Mouse (Mus musculus): ENCODE results near the gene Tanc2.

Tanc2 gene

DNA sequence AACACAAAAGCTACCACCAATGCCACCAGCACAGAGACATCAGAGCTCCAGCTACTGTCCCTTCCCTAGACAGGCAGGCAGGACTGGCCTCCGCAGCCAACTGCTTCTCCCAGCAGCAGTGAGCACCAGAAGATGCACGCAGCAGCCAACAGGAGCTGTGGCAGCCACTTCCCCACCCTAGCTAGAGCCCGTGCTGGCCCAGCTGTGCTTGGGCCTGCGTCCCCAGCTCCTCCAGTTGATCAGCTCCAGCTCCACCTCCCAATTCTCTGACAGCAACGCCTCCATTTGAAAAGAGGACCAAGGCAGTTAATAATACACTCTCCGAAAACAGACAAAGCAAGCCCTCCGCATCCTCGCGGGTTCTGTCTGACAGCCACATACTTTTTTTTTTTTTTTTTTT lies 349.0 kb downstream of the Tanc2 start:
- WGBS = 50% methylated on average over 9 of the region's 9 CpGs

DNA sequence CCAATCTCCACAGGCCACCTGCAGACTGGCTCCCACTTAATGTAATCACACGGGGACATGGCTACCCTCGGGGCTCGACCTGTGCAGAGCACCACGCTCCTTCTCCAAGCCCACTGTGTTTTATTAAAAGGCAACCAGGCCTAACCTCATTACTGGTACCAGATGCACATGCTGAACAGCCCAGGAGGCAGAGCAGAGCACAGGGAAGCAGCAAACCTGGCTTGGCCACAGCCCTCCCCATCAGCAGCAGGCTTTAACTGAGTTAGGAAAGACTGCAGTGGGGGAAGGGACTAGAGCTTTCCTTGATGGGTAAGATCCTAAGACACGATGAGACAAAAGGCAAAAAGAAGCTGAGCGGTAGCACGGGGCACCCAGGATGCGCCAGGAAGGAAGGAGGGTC lies 352.2 kb downstream of the Tanc2 start:
- 83% methylated on average over 8 of the region's 8 CpGs for WGBS

DNA sequence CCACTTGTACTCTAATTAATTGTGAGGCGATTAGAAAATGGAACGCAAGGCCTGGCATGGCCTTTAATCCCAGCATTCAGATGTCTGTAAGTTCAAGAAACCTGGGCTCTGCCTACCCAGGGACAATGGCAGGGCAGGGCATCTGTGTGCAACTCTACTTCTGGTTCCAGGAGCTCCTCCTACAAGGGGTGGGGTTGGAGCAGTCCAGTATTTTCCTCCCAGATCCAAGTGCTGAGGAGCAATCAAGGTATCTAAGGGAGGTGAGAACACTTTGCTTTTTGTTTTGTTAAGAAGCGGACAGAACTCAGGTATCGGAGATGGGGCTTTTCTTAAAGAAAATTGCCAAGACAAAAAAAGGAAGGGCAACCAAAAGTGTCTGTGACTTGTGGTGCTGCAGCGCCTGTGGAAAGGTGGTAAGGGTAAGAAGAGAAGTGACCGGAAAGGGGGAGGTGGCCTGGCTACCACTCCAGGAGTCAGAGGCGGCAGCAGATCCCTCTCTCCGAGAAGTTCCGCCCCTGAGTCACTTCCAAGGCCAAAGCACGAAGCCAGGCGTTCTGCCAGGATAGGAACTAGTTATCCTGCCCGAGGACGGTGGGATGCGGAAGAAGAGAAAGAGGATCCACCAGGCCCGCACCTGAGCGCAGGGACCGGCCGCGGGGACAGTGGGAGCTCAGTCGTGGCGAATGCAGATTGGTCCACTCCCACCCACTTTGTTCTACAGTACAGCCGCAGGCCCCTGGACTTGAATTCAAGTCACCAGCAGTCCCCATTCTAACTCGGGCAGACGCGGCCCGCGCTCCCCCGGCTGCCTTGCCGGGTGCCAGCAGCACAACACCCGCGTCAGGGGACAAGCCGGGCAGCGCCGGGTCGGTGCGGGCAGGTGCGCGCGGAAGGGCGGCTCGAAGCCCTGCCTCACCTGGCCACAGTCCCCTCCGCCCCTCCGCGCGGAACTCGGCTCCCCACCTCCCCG lies 353.6 kb downstream of the Tanc2 start:
- 7% methylated on average over 46 of the region's 47 CpGs for WGBS

DNA sequence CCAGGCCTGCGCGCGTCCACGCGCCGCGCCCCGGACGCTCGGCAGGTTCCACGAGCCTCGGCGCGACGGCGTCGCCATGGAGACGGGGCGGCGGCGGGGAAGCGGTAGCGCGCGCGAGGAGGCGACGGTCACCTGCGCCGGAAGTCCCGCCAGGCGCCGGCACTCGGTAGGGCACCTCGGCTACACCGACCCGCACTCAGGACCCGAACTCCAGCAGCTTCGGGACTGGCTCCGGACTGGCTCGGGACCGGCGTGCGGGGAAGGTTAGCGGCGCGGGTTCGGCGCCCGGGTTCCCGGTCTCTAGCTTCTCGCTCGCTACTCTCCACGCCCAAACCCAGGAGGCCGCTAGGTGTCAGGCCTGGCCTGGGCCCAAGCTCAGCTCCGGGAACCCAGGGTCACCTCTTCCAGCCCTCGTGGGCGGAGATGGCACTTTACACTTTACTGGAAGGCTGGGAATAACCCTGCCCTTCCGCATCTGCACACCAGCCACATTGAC lies 354.4 kb downstream of the Tanc2 start:
- WGBS = under 1% methylated on average over 59 of the region's 59 CpGs

DNA sequence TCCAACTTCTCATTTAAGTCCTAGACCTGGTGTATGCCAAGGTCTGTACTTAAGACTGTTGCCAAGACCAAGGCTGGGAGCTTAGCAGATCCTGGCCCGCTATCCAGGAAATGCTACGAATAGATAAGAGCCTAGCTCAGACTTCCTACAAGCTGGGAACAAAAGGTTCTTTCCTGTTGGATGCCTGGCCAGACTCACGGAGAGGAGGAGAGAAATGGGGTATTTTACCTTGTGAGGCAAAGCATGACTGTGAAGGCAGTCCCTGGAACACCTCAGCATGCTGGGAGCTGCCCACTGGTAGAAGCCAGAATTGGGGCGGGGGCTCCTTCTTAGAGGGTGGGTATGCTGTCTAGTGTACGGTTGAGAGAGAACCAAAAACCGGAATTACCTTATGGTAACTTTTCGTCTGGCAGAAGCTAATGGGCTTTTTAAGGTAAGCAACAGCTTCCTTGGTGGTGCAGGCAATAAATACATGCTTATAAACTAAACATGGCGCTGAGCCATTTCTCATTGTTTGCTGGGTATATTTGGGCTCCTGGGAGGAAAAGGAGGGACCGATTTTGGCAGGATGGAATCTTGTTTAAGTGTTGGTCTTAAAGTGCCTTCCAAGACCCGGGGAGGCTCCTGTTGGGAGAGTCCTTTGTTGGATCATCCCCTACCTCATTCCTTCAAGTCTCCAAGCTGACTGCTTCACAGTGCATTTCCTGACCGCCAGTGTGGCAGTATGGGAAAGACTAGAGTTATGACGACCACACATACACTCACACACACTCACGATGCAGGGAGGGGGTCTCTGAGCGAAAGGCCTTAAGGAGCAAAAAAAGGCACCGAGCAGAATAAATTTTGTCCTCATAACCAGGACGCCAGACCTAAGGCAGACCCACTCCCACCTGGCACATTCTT lies 355.2 kb downstream of the Tanc2 start:
- WGBS = 60% methylated on average over 16 of the region's 16 CpGs

DNA sequence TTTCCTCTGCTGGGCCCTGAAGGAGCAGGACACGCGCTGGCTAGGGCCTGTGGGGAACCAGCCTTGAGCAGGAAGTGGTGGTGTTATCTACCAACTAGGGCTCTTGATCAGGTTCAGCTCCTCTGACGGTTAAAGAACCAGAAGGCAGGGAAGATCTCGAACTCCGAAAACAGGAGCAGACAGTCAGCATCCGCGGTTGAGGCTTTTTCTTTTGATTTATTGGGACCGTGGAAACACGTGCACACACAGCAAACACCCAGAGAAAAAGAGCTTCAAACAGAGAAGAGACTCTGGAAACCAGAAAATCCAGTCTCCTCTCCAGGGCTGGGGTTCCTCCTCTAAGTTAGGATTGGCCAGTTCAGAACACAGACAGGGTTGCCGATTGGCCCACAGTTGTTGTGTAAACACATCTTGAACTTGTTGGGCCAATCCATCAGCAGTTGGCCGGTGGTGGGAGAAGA lies 356.9 kb downstream of the Tanc2 start:
- WGBS = 76% methylated on average over 11 of the region's 11 CpGs

DNA sequence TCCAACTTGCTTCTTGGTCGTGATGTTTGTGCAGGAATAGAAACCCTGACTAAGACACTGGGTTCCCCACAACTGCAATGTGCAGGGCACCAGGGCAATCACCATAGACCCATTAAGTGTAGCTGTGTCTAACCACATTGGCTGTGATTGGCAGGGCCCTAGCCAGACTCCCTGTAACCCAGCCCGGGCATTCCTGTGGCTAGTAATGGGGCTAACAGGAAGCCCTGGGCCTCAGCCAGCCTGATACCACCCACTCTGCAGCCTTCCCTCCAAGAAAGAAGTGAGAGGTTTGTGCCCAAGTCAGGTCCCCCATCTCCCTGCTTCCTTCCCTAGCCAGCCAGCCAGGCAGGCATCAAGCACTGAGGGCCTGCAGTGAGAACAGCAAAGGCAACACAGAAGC lies 358.5 kb downstream of the Tanc2 start:
- 52% methylated on average over 2 of the region's 2 CpGs for WGBS

DNA sequence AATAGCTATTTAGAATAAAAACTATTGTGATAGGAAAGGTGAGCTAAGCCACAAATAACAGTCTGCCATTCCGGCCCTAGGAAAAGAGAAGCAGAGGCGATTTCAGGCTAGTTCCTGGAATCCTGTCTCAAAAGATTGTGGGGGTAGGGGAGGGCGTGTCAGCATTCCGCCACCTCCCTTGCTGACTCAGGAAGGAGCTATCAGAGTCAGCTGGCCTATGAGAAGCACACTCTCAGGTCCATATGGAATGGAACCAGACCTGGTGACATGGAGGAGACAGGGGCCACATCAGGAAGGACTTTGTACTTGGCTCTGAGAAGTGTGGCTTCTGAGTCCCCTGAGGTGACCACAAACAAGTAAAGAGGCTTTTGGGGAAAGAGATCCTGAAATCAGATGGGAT lies 360.7 kb downstream of the Tanc2 start:
- 83% methylated on average over 4 of the region's 4 CpGs for WGBS

DNA sequence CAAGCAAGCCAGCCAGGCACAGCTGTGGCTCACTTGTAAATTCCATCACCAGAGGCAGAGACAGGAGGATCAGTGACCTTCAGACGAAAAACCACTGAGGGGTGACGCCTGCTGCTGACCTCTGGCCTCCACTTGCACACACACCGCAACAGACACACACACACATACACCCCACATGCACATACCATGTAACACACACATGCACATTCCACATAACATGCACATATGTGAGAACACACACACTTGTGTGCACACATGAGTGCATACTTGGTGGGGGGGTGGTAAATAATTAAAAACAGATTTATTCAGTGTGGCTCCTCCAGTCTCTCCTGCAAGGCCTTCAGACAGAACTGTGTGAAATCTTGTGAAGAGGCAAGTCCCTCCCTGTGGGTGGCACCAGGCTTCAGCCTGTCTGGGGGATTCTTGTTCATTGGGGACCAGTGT lies 361.8 kb downstream of the Tanc2 start:
- 84% methylated on average over 3 of the region's 3 CpGs for WGBS

DNA sequence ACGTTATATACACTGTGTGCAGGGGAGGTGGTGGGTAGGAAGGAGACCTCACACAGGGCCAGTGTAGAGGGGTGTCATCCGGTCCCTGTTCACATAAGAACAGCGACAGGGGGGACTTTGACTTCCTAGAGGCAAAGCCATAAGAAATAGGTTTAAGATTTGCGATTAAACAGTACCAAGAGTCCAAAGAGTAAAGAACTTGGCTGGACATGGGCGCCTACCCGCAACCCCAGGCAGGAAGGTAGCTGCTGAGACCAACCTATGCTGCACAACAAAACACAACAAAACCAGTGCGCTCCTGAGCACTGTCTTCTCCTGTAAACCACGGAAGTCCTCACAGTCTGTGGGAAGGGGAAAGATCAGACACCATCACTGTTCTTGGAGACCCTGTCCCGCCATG lies 362.3 kb downstream of the Tanc2 start:
- 93% methylated on average over 9 of the region's 9 CpGs for WGBS

DNA sequence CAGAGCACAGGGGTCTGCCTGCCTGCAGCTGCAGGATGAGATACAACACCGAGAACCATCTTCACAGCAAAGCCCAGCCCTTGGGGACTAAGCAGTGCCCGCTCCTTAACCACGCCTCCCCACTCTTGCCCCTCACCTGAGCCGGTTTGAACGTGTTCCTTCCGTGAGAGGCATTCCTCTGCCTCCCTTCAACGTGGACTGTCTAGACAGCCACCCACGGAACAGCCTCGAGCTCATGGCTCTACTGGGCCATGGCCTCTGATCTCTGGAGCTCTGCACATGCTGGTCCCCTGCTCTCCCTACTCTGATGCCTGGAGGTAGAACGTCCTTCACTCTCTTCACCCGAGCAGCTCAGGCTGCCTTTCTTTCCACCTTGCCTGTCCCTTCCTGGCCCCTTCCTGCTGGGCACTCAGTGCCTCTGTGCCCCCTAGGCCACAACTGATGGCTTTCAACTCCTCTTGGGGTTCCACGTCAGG lies 363.2 kb downstream of the Tanc2 start, which contains the start of gene Cyb561:
Cyb561 (minus strand) TSS at position 426 of the 476 bp plus-strand sequence.
- 88% methylated on average over 12 of the region's 12 CpGs for WGBS

DNA sequence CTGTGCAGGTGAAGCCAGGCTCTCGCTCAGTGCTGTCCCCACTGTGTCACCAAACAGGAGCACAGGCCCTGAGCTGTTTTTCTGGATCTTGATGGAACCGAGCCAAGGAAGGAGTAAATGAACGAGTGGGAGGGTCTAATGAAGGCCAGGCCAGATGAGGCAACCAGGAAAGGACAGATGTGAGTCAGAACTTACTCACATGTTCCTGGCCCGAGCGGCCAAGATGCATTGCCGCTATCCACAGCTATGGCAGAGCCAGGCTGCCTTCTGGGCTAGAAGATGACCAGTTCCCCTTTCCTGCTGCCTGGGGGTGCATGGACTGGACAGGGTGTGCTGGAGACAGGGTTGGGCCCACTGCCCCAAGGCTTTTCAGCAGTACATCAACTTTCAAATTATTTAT lies 363.6 kb downstream of the Tanc2 start:
- 69% methylated on average over 6 of the region's 6 CpGs for WGBS

DNA sequence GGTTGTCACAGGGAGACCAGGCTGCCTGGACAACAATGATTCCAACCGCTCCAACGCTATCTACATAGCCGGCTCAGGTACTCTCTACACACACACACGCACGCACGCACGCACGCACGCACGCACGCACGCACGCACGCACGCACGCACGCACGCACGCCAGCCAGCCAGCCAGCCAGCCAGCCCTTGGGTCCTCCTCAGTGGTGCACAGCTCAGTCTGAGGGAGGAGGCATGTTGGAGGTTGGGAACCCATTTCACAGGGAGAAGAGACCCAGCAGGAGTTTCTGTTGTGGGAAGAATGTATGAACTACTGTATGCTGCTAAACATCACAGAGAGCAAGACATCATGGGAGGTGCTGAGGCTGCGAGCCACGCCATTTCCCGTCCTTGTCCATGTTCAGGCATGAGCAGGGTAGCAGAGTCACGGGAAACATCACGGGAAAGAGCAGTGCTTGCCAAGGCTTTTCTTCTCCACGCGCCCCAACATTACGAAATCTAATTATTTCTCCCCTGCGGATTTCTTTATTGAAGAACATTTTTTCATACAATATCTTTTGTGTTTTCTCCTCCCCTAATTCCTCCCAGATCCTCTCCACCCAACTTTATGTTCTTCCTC lies 366.1 kb downstream of the Tanc2 start:
- 87% methylated on average over 28 of the region's 28 CpGs for WGBS

DNA sequence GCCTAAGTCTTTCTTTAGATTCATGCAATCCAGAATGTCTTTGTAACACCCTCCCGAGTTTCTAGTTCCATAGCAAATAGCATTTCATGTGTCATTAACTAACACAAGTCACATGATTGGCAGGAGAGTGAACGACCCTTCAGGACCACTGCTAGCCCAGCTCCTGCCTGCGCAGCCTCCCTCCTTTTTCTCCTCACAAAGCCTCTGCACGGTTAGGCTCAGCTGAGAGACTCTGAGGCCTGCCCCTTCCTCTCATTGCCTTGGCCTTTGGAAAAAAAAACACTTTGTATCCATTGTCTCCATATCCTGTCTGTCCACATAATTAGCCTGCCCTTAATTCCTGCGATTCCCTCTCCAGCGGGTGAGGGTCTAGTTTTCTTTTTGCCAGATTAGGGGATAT lies 367.7 kb downstream of the Tanc2 start:
- WGBS = 65% methylated on average over 6 of the region's 6 CpGs

DNA sequence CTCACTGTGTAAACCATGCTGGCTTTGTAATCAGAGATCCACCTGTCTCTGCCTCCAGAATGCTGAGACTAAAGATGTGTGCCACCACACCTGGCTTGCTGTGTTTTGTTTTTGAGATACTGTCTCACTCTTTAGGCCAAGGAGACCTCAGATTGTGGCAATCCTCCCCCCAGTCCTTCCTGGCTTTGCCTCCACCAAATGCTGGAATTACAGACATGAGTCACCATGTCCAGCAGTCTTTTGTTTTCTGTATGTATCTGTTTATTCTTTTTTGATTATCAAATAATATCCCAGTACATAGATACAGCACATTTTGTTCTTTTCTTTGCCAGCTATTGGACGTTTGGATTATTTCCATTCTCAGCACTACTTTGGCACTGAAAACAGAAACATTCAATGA lies 368.8 kb downstream of the Tanc2 start:
- WGBS = 52% methylated on average over 1 of the region's 1 CpGs

DNA sequence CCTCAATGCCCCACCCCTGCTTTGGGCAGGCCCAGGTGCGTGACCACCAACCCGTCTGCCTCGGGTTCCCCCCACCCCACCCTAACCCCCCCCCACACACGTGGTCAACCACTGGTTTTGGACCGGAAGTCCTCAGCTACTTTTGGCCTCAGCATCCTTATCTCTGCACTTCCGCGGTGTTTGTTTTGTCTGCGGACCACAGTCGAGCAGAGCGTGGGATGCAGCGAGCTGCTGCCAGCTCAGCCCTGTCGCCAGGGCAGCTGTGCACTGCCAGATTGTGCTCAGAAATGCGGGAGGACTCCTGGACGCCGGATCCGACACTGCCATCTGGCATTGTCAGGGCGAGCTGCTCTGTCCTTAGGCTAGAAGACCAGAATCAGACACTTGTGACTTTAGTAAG lies 369.6 kb downstream of the Tanc2 start:
- WGBS = 24% methylated on average over 17 of the region's 17 CpGs

DNA sequence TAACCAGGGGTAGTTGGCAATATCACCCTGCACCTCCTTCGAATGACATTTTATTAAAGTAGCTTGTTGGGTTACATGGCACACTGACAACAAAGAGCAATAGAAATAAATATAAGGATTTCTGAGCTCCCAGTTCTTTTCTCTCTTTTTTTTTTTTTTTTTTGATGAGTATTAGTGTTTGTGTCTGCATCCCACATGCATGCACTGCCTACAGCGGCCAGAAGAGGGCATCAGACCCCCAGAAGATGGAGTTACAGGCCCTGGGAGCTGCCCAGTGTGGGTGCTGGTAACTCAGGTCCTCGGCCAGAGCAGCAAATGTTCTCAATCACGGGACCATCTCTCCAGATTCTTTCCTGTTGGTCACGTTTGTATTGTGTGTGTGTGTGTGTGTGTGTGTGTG lies 374.9 kb downstream of the Tanc2 start:
- 72% methylated on average over 5 of the region's 5 CpGs for WGBS

DNA sequence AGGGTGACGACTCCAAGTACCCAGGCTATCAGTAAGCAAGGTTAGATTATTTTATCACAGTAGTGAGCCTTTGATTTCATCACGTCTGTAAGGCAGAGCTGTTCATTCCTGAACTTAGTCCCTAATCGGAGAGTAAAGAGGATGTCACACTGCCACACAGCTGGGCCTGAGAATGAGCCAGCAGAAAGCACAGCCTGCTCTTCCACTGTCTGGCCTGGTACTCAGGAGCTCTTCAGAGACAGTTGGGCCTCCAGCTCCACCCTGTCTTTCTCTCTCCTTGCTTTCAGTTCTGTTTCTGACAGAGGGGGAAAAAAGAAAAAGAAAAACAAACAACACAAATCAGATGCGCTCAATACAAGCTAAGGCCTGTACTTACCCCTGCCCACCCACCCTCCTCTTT lies 376.5 kb downstream of the Tanc2 start:
- WGBS = 70% methylated on average over 4 of the region's 4 CpGs

DNA sequence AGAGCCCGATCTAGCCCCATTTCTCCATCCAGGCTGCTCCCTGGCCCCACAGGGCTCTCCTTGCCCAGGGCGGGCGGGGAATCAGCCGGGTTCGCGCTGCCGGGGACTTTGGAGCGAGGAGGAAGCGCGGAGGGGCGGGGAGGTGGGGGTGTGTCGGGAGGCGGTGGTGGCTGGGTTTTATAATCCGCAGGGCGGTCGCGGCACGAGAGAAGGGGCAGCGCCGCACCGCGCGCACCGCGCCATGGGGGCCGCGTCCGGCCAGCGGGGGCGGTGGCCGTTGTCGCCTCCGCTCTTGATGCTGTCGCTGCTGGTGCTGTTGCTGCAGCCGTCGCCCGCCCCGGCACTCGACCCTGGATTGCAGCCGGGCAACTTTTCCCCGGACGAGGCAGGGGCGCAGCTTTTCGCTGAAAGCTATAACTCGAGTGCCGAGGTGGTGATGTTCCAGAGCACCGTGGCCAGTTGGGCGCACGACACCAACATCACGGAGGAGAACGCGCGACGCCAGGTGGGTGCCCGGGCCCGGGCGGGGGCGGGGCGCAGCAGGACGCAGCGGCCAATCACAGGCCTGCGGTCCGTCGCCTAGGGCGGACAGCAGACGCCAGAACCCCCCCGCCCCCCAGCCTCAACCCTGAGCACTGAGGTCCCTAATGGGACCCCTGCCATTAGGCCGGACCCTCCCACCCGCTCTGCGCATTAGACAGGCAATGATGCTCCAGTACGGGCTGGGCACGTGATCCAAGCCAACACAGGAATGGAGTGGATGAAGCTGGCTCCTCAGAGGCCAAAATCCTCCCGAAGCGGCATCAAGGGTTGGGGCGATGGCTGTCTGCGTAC lies 378.2 kb downstream of the Tanc2 start, which contains the start of gene Ace:
Ace (plus strand) TSS at position 205 of the 834 bp plus-strand sequence.
- WGBS = 3% methylated on average over 76 of the region's 76 CpGs

DNA sequence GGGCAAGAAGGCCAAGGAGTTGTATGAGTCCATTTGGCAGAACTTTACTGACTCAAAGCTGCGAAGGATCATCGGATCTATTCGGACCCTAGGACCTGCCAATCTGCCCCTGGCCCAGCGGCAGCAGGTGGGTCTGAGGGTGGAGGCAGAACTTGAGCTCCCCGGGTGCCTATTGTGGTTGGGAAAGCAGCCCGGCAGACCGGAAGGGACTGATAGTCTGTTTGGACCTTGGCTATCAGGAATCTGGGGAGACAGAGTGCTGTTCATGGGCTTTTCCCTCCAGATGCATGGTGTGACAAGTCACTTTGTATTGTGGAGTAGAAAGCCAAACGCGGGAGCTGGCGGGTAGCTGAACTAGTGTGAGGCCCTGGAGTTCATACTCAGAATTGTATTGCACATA lies 379.2 kb downstream of the Tanc2 start:
- whole genome bisulfite sequencing = 50% methylated on average over 10 of the region's 10 CpGs

DNA sequence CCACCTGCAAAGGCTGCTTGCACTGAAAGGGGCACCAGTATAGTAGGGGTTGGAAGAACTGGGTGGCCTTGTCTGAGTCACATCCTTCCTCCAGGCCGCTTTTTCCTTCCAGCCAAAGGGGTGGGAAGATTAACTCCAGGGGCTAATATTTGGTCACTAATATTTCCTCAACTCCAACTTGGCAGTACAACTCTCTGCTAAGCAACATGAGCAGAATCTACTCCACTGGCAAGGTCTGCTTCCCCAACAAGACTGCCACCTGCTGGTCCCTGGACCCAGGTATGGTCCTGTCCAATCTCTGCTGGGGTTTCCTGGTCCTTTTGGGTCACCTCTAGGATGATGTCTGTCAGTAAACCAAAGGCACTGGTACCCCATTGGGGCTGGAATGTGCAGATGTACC lies 379.7 kb downstream of the Tanc2 start:
- 52% methylated on average over 1 of the region's 1 CpGs for WGBS
